Mouse (Mus musculus) CD4-positive naive resting alpha-beta T cell, adult 76 days (primary cell): ENCODE measurements around the gene Phc3. TPM values are rescaled to one million over a fixed set of nuclear protein-coding genes. Genes with fewer than 3 reads are reported as not detected.

Source experiments
- total RNA-seq: library from RNA; stranded (reverse); gene quantifications from one replicate; pipeline ENCODE4 v1.2.4, GENCODE M21; 2023

The Phc3 gene
- 86.8 TPM for total RNA-seq

DNA sequence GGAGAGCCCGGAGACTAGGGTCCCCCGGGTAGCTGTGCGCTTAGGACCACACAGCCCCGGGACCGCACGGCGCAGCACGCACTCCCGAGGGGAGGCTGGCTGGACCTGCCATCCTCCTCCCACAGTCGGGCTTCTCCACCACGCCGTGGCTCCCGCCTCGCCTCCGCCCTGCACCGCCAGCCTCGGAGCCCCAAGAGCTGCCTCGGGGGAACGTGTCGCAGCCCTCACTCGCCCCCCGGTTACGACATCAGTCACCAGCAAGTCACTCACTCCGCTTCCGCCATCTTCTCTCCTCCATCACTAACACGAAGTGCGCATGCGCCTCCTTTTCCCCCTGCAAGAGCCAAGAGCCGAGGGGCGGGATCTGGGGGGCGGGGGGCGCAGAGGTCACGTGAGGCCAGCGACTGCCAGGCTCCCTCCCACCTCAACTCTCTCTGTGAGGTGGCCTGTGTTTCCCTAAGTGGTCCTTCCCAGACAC is at the start of gene Phc3:
TSS of gene Phc3 (minus strand) at position 312 of the 478 bp plus-strand sequence.

DNA sequence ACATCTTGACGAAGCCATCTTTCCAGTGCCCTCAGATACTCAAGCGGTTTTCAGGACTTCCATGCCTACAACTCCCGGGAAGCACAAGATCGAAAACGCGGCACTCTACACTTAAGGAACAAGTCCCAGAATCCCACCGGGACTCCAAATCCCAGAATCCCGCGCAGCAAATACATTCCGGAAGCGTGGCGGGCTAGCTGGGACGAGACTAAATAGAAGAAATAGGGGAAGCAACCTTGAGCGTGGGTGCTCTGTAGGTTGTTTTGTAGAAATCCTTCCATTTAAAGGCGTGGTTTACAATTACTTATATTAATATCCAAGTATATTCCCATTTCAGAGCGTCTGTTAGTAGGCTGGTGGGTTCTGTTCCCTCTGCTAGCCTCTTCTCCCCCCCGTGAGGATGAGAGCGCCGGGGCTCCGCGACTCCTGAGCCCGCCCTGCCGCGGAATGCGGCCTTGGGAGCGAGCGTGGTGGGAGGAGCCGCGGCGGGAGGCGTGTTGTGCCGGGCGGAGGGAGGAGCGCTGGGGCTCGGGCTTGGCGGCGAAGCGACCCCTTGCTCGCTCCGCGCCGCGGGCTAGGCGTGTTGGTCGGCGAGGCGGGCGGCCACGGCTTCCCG is 26.2 kb upstream of the Phc3 start, which contains the start of gene Prkci:
TSS of gene Prkci (plus strand) at position 465 of the 616 bp plus-strand sequence.

DNA sequence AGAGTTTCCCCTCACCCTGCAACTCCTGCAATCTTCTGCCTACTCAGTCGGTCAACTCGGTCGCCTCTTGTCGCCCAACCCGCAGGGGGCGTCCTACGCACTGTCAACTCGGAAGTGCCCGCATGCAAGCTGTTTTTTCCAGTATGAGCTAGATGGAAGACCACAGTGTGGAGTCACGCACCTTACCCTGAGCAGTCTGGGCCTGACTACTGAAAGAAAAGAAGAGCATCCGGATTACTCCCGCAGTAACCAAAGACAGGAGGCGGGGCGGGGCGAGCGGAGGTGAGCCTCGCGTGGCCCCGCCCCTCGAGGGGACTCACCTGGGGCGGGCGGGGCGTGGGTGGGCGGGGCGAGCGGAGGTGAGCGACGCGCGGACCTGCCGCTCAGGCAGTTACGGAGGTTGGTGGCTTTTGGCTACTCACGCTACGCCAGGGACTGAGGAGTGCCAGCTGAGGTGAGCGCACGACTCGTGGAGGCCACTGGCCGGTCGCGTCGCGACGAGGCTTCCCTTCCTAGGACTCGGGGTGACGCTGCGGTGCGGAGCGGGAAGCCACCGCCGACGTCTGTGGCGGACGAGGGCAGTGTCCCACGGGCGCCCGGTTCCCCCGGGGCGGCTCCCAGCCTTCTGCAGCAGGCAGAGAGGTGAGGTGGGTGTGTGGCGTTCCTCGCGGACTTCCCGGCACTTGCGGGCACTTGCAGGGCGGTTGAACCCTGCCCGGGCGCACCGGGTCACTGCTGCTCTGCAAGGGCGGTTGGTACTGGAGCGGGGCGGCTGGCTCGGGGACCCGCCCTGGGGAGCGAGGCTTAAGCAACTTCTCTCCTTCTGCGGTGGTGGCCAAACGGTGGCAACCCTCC is 113.4 kb downstream of the Phc3 start, which contains the start of gene Gpr160:
TSS of gene Gpr160 (plus strand) at position 347 of the 855 bp plus-strand sequence.

Other genes starting within 250 kb of the Phc3 start
- not detected for gene Samd7, start 223.1 kb downstream of the Phc3 start, total RNA-seq
- 87.8 TPM for gene Sec62, start 176.5 kb downstream of the Phc3 start, total RNA-seq
- gene Gpr160, start 113.5 kb downstream of the Phc3 start, total RNA-seq, result 0.67 TPM
- gene Prkci, start 26.3 kb upstream of the Phc3 start, total RNA-seq, result 21.2 TPM
- 260 TPM for gene Skil, start 125.6 kb upstream of the Phc3 start, total RNA-seq
- not detected for gene Cldn11, start 180.5 kb upstream of the Phc3 start, total RNA-seq